Mouse (Mus musculus) effector memory CD4-positive, alpha-beta T cell, adult 7 months (primary cell): Measurements from ENCODE around the gene Tcf21. TPM values are rescaled to one million over a fixed set of nuclear protein-coding genes. Genes with fewer than 3 reads are reported as not detected.

Experiments
- polyA plus RNA-seq: library from polyadenylated mRNA; unstranded; fragments of 100-300 nt; shearing (Covaris generic); gene quantifications from one replicate; pipeline ENCODE4 v1.2.1, GENCODE M21; 2017

Gene Tcf21
- not detected for polyA plus RNA-seq

DNA sequence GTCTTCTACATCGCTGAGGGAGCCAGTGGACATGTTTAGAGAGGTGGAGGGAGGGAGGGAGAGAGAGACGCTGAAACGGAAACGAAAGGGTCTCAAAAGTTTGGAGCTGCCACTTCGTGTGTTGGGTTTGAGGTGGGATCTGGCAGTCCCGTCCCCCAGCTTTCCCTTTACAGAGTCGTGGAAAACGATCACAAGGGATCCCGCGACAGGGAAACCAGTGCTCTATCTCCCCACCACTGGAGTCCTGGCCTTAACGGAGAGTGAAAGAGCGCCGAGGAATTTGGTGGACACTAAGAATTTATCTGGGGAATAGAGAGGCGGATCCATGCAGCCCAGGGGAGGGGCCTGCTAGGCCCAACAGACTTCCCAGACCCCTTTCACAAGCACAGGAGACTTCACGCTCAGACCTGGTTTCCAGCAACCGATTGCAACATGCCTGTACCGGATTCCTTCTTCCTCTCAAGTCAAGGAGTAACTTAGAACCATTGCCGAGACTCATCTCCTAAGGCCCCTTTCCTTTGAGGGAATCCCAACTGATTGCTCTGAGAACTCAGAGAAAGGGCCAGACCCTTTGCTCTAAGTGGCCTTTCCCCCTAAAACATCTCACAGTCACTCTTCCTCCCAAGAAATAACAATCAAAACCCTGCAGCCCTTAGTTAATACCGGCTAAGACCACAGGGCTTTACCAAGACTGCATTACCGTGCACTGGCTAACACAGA lies at the start of gene Tcf21:
Tcf21 (minus strand) TSS at position 304 of the 720 bp plus-strand sequence.

Other genes with a start within 250 kb of the Tcf21 start
- gene Slc2a12, start 175.2 kb downstream of the Tcf21 start, polyA plus RNA-seq = 0.10 TPM
- gene Tbpl1, start 88.2 kb downstream of the Tcf21 start, polyA plus RNA-seq = 80.1 TPM